Mouse (Mus musculus) intestine, postnatal 0 days (tissue): Measurements from ENCODE around the gene Cadm4. TPM values are rescaled to one million over a fixed set of nuclear protein-coding genes. Genes with fewer than 3 reads are reported as not detected.
A peak's percentile ranks its signal among the peaks of the same experiment; 100 is the strongest.

Experiments
- ATAC-seq: fragments of 200-750 bp; cut with Nextera tagmentation; 2 replicates; pipeline ENCODE4 v1.8.0; 2017; ENCODE audit warnings: mild to moderate bottlenecking, moderate TSS enrichment, moderate library complexity
- H3K27ac ChIP-seq: fragments of 300-500 bp; sonication (generic); 2 replicates; pipeline ENCODE4 v1.5.1; 2014; ENCODE audit warnings: mild to moderate bottlenecking, low read depth, low read length, moderate library complexity
- H3K27me3 ChIP-seq: fragments of 300-500 bp; sonication (generic); replicated peaks from 2 replicates; pipeline ENCODE4 v1.6.1; 2014; ENCODE audit warnings: low read length, mixed read lengths; ENCODE audit not compliant: control insufficient read depth, insufficient read depth
- H3K36me3 ChIP-seq: fragments of 300-500 bp; sonication (generic); 2 replicates; pipeline ENCODE4 v1.6.1; 2014; ENCODE audit warnings: mild to moderate bottlenecking, moderate library complexity; ENCODE audit not compliant: control insufficient read depth, insufficient read depth
- H3K4me1 ChIP-seq: fragments of 300-500 bp; sonication (generic); replicated peaks from 2 replicates; pipeline ENCODE4 v1.6.1; 2014; ENCODE audit warnings: antibody characterized with exemption, low read length, mixed read lengths; ENCODE audit not compliant: control insufficient read depth, insufficient read depth
- H3K4me2 ChIP-seq: fragments of 300-500 bp; sonication (generic); replicated peaks from 2 replicates; pipeline ENCODE4 v1.6.1; 2014; ENCODE audit warnings: low read depth, mild to moderate bottlenecking, moderate library complexity
- H3K4me3 ChIP-seq: fragments of 300-500 bp; sonication (generic); 2 replicates; pipeline ENCODE4 v1.5.1; 2014; ENCODE audit warnings: low read depth, low read length
- H3K9ac ChIP-seq: fragments of 300-500 bp; sonication (generic); 2 replicates; pipeline ENCODE4 v1.6.1; 2014; ENCODE audit warnings: mild to moderate bottlenecking, low read depth, low read length
- H3K9me3 ChIP-seq: fragments of 300-500 bp; sonication (generic); 2 replicates; pipeline ENCODE4 v1.6.1; 2016; ENCODE audit warnings: mixed run types; ENCODE audit not compliant: control insufficient read depth
- CTCF ChIP-seq: sonication (generic); IDR thresholded peaks from 2 replicates; pipeline ENCODE4 v1.5.1; 2016; ENCODE audit warnings: low read depth, mild to moderate bottlenecking, control low read depth, antibody characterized with exemption, moderate library complexity
- WGBS: fragments of 180-500 bp; shearing (Covaris S2); extraction: QIAGEN DNeasy Blood & Tissue Kit; methylation state at CpG from one replicate; pipeline ENCODE4 v1.1.7; 2014; 5-methylcytosine and 5-hydroxymethylcytosine counted together
- polyA plus RNA-seq: library from polyadenylated mRNA; unstranded; fragments of >200 nt; fragmentation: Nextera tagmentation; extraction: Ambion mirVana; gene quantifications from 2 replicates; pipeline ENCODE4 v1.2.1, GENCODE M21; 2015

The Cadm4 gene
- polyA plus RNA-seq, 1 experiment from 2014 or later = 1.4 TPM

DNA sequence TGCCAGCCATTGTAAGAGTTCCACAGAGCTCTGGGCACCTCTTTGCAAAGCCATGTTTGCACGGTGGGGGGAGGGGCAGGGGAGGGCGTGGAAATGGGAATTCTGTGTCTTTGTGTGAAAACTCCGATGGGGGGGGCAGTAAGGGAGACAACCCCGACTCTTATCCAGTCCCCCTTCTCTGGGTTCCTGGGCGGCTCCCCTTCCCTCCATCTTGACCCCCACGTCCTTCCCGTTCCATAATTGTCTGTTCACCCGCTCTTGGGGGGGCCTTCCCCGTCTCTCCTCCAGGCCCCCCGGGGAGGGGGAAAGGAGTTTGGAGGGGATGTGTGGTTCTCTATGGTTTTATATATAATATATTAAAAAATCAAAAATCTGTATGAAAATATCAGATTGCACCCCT, 22.2 kb downstream of the Cadm4 start:
- Histone ChIP-seq H3K9ac (no peak overlapping the region), H3K36me3 (no peaks in the 10 kb centered on the region), H3K4me1 (no peaks in the 10 kb centered on the region), H3K4me3 (no peak overlapping the region), H3K27me3 (peaks cover 17% of the 10 kb centered on the region), H3K4me2 (no peak overlapping the region), H3K27ac (no peak overlapping the region), H3K9me3 (no peaks in the 10 kb centered on the region)
- WGBS = 21% methylated on average over 10 of the region's 10 CpGs
- no peak for TF ChIP-seq CTCF
- ATAC-seq = no peak

GRCm38 (mm10) chr7:24504868-24505267, 23.0 kb downstream of the Cadm4 start:
- 24% methylated on average over 4 of the region's 4 CpGs for WGBS
- no peak for ATAC-seq

DNA sequence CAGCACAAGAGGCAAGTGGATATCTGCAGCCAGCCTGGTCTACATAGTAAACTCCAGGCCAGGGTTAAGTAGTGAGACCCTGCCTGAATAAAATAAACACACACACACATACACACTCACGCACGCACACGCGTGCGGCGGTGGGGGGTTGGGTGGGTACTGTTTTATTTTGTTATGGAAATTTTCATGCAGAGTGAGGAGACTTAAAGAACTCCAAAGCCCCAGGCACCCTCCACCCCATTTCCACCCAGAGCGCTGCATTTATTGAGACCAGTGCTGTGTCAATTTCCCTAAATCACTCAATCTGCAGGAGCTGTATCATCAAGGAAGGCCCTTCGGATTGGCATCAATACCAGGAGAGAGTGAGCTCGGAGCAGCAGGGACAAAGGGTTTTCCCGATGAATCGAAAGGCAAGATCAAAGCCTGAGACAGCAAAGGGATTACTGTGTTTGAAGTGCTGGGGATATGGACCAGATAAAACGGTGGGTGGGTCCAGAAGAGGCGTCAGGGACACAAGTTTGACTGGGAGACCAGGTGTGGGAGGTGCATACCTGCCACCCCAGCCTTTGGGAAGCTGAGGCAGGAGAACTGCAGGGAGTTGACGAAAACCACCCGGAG, 23.7 kb downstream of the Cadm4 start:
- WGBS = 35% methylated on average over 15 of the region's 15 CpGs
- H3K4me3 ChIP-seq = no peak overlapping the region
- H3K27ac ChIP-seq = no peak overlapping the region
- no peaks in the 10 kb centered on the region for H3K36me3 ChIP-seq
- H3K9me3 ChIP-seq = no peaks in the 10 kb centered on the region
- no peak overlapping the region for H3K9ac ChIP-seq
- H3K27me3 ChIP-seq = peaks cover 2% of the 10 kb centered on the region; the same call in 1 of the 2 replicates
- H3K4me2 ChIP-seq = peak overlapping the region; percentile 89; the same call in 1 of the 2 replicates
- no peaks in the 10 kb centered on the region for H3K4me1 ChIP-seq
- ATAC-seq = no peak
- TF ChIP-seq CTCF = no peak

More at GRCm38 (mm10) chr7:24504868-24505267, 23.0 kb downstream of the Cadm4 start:
- H3K4me3 ChIP-seq = no peak overlapping the region
- no peak overlapping the region for H3K9ac ChIP-seq
- H3K27ac ChIP-seq = no peak overlapping the region
- H3K9me3 ChIP-seq = no peaks in the 10 kb centered on the region
- H3K36me3 ChIP-seq = no peaks in the 10 kb centered on the region
- peaks cover 8% of the 10 kb centered on the region for H3K27me3 ChIP-seq
- no peak overlapping the region for H3K4me2 ChIP-seq
- no peak for TF ChIP-seq CTCF
- H3K4me1 ChIP-seq = no peaks in the 10 kb centered on the region

GRCm38 (mm10) chr7:24506065-24506459, 24.2 kb downstream of the Cadm4 start:
- 16% methylated on average over 3 of the region's 3 CpGs for WGBS
- no peak overlapping the region for H3K27ac ChIP-seq
- ATAC-seq = no peak
- H3K9ac ChIP-seq = no peak overlapping the region
- no peak for TF ChIP-seq CTCF
- H3K4me3 ChIP-seq = no peak overlapping the region; the same call in 1 of the 2 replicates
- H3K36me3 ChIP-seq = no peaks in the 10 kb centered on the region
- peak overlapping the region; percentile 89 for H3K4me2 ChIP-seq
- no peaks in the 10 kb centered on the region for H3K27me3 ChIP-seq
- no peaks in the 10 kb centered on the region for H3K4me1 ChIP-seq
- H3K9me3 ChIP-seq = no peaks in the 10 kb centered on the region

- Histone ChIP-seq H3K4me2 (peak overlapping the region; percentile 89), H3K27me3 (no peaks in the 10 kb centered on the region), H3K4me1 (no peaks in the 10 kb centered on the region), H3K4me3 (peak overlapping the region; percentile 57), H3K36me3 (no peaks in the 10 kb centered on the region), H3K9me3 (no peaks in the 10 kb centered on the region), H3K9ac (peak overlapping the region; percentile 80), H3K27ac (no peak overlapping the region)
- no peak for TF ChIP-seq CTCF
- WGBS = 3% methylated on average over 12 of the region's 12 CpGs
- ATAC-seq = no peak
Observed at GRCm38 (mm10) chr7:24506476-24506837, 24.6 kb downstream of the Cadm4 start.

DNA sequence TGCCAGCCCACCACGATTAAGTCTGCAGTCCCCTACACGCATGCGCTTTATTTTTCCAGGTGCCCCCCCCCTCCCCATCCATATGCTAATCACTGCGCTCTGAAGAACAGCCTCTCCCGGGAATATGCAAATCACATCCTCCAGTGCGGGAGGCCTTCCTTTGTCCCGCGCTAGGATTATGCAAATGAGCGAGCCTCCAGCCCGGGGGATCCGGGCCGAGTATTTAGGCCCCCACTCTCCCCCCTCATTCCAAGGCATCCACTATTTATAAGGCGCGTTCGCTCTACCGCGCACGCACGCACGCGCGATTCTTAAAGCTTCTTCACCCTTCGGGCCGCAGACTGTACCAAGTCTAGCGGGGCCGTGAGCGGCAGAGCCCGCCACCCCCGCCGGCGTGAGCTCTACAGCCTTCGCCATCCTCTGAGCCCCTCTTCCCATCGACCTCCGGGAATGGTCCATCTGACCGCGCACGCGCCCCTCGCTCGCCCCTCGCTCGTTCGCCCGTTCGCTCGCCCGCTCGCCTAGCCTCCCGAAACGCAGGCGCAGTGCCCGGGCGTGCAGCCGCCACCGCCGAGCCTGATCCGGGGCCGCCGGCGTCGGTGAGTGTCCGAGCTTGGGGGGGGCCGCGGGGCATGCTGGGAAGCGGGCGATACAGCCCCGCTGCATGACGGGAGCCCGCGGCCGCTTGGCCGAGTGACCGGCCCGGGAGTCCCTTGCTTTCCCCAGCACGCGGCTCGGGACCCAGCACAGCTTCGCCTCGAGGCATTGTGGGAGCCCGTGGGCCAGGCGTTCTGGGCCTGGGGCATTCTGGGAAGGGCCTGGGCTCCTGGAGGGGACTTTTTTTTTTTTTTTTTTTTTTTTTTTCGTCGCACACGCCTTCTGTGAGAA, 25.3 kb downstream of the Cadm4 start, which contains the start of gene Zfp428:
Gene Zfp428 (plus strand): TSS at position 169 of the 888 bp plus-strand sequence.
- Histone ChIP-seq H3K27me3 (no peaks in the 10 kb centered on the region), H3K9ac (peak within 1 kb of the TSS; percentile 80), H3K27ac (peak within 1 kb of the TSS; percentile 94), H3K9me3 (no peaks in the 10 kb centered on the region), H3K4me1 (no peaks in the 10 kb centered on the region), H3K4me2 (peak within 1 kb of the TSS; percentile 89), H3K4me3 (peak within 1 kb of the TSS; percentile 57), H3K36me3 (no peaks in the 10 kb centered on the region)
- no peak for TF ChIP-seq CTCF
- under 1% methylated on average over 84 of the region's 84 CpGs for WGBS
- peak; percentile 80 for ATAC-seq
